Mouse (Mus musculus): ENCODE data around the gene Apba2. TPM values are rescaled to one million over a fixed set of nuclear protein-coding genes. Genes with fewer than 3 reads are reported as not detected.

The Apba2 gene
- polyA plus RNA-seq, 1 experiment from 2014 or later: 1.1 TPM

- TF ChIP-seq EP300 (IDR thresholded peaks at IDR 0.05): no peak
- no peak for TF ChIP-seq CTCF (IDR thresholded peaks at IDR 0.05)
- no peak for ATAC-seq
- WGBS: 56% methylated on average over 10 of the region's 10 CpGs
- no peaks in the 10 kb centered on the region for H3K27me3 ChIP-seq (replicated peaks; ENCODE audit: insufficient read depth, low read length)
- H3K36me3 ChIP-seq (ENCODE audit: insufficient read depth, low read length): no peaks in the 10 kb centered on the region
- H3K9me3 ChIP-seq (ENCODE audit: low read length): no peaks in the 10 kb centered on the region
- no peak overlapping the region for H3K4me2 ChIP-seq (replicated peaks; ENCODE audit: low read depth, low read length)
- no peak overlapping the region for H3K9ac ChIP-seq (replicated peaks; ENCODE audit: low read depth)
- no peak overlapping the region for H3K27ac ChIP-seq (ENCODE audit: low read length)
- H3K4me1 ChIP-seq (ENCODE audit: insufficient read depth, low read depth, low read length): no peaks in the 10 kb centered on the region
- DNase-seq (ENCODE audit: low spot score): no peak
- H3K4me3 ChIP-seq (ENCODE audit: low read depth, low read length): no peak overlapping the region
Measured at GRCm38 (mm10) chr7:64648947-64649607, 147.6 kb downstream of the Apba2 start.

DNA sequence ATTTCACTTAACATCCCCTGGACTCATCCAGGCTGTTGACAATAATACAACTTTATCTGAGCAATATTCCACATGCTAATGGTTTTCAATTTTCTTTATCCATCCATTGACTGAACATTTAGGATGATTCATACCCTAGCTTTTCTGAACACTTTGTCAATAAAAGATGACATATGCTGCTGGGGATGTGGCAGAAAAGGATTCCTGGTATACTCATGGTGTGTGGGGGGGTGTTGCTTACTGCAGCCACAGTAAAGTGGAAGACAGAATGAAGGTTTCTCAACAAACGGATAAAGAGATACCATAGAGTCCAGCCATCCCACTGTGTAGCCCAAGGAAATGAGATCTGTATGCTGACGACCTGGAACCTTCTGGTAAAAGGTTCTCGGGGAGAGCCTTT lies 150.5 kb downstream of the Apba2 start:
- Histone ChIP-seq H3K9ac (replicated peaks; ENCODE audit: low read depth) (no peak overlapping the region), H3K9me3 (ENCODE audit: low read length) (no peaks in the 10 kb centered on the region), H3K4me3 (ENCODE audit: low read depth, low read length) (no peak overlapping the region), H3K27ac (ENCODE audit: low read length) (no peak overlapping the region), H3K4me2 (replicated peaks; ENCODE audit: low read depth, low read length) (no peak overlapping the region), H3K27me3 (replicated peaks; ENCODE audit: insufficient read depth, low read length) (no peaks in the 10 kb centered on the region), H3K4me1 (ENCODE audit: insufficient read depth, low read depth, low read length) (no peaks in the 10 kb centered on the region), H3K36me3 (ENCODE audit: insufficient read depth, low read length) (no peaks in the 10 kb centered on the region)
- ATAC-seq: no peak
- no peak for DNase-seq (ENCODE audit: low spot score)
- TF ChIP-seq CTCF (IDR thresholded peaks at IDR 0.05) (no peak), EP300 (IDR thresholded peaks at IDR 0.05) (no peak)
- 82% methylated on average over 3 of the region's 3 CpGs for WGBS

DNA sequence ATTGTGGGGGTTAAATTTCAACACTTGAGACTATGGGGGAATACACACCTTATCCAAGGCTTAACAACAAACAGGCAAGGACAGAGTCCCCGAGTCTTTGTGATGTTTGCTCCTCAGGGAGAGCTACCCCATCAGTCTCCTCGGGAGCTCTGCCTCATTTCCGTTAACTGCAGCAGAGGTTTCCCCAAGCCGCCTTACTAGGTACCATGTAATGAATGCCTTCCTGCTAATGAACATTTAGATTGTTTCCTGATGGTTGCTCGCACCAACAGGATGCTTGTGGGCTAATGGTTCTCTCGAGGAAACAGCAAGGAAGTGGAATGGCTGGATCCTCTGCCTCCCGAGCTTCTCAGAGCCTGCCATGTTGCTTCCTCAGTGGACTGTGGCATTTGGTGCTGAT lies 155.3 kb downstream of the Apba2 start:
- WGBS: 53% methylated on average over 7 of the region's 7 CpGs
- DNase-seq (ENCODE audit: low spot score) (no peak), ATAC-seq (no peak)
- no peak overlapping the region for H3K4me3 ChIP-seq (ENCODE audit: low read depth, low read length)
- H3K36me3 ChIP-seq (ENCODE audit: insufficient read depth, low read length): no peaks in the 10 kb centered on the region
- no peaks in the 10 kb centered on the region for H3K27me3 ChIP-seq (replicated peaks; ENCODE audit: insufficient read depth, low read length)
- no peak overlapping the region for H3K4me2 ChIP-seq (replicated peaks; ENCODE audit: low read depth, low read length)
- no peak overlapping the region for H3K27ac ChIP-seq (ENCODE audit: low read length)
- H3K4me1 ChIP-seq (ENCODE audit: insufficient read depth, low read depth, low read length): no peaks in the 10 kb centered on the region
- H3K9ac ChIP-seq (replicated peaks; ENCODE audit: low read depth): no peak overlapping the region
- no peak for TF ChIP-seq CTCF (IDR thresholded peaks at IDR 0.05)
- TF ChIP-seq EP300 (IDR thresholded peaks at IDR 0.05): no peak
- no peaks in the 10 kb centered on the region for H3K9me3 ChIP-seq (ENCODE audit: low read length)

DNA sequence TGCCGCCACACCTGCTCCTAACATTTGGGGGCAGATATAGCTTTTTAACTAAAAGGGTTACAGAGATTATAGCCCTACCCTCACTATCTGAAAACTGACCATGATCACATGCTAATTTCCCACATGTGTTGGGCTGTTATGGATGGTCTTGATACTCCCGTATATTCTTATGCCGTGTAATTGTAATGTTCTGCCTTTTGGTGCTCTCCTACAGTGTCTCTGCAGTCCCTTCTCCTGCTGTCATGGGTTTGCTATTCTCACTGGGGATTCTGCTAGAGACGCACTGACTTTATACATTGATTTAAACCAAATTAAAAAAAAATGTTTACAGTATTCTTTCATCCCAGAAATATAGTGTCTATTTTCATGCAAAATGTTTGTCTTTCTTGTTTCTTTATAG lies 157.4 kb downstream of the Apba2 start:
- no peaks in the 10 kb centered on the region for H3K27me3 ChIP-seq (replicated peaks; ENCODE audit: insufficient read depth, low read length)
- TF ChIP-seq EP300 (IDR thresholded peaks at IDR 0.05) (no peak), CTCF (IDR thresholded peaks at IDR 0.05) (no peak)
- ATAC-seq: no peak
- DNase-seq (ENCODE audit: low spot score): no peak
- no peak overlapping the region for H3K4me3 ChIP-seq (ENCODE audit: low read depth, low read length)
- no peaks in the 10 kb centered on the region for H3K36me3 ChIP-seq (ENCODE audit: insufficient read depth, low read length)
- 83% methylated on average over 4 of the region's 4 CpGs for WGBS
- H3K9ac ChIP-seq (replicated peaks; ENCODE audit: low read depth): no peak overlapping the region
- H3K9me3 ChIP-seq (ENCODE audit: low read length): no peaks in the 10 kb centered on the region
- H3K4me2 ChIP-seq (replicated peaks; ENCODE audit: low read depth, low read length): no peak overlapping the region
- no peaks in the 10 kb centered on the region for H3K4me1 ChIP-seq (ENCODE audit: insufficient read depth, low read depth, low read length)
- no peak overlapping the region for H3K27ac ChIP-seq (ENCODE audit: low read length)

DNA sequence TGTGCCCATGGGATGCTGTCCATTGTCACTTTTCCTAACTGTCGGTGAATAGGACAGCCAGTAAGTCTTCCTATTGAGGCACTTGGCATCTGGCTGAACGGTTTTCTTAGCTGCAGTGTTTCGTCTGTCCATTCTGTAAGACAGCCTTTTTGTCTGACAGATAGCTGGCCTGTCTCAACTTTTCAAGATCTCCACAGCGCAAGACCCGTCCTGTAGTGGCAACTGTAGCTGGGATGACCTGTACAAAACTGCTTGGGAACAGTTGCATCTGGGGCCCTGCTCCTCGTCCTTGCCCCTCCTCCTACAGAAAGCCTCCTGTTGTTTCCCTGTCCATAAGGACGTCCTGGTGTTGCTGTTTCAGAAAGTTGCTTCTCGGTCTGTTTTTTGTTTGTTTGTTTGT lies 157.8 kb downstream of the Apba2 start:
- ATAC-seq (no peak), DNase-seq (ENCODE audit: low spot score) (no peak)
- no peaks in the 10 kb centered on the region for H3K27me3 ChIP-seq (replicated peaks; ENCODE audit: insufficient read depth, low read length)
- no peak for TF ChIP-seq CTCF (IDR thresholded peaks at IDR 0.05)
- TF ChIP-seq EP300 (IDR thresholded peaks at IDR 0.05): no peak
- no peak overlapping the region for H3K4me2 ChIP-seq (replicated peaks; ENCODE audit: low read depth, low read length)
- no peak overlapping the region for H3K4me3 ChIP-seq (ENCODE audit: low read depth, low read length)
- WGBS: 60% methylated on average over 8 of the region's 8 CpGs
- H3K36me3 ChIP-seq (ENCODE audit: insufficient read depth, low read length): no peaks in the 10 kb centered on the region
- no peaks in the 10 kb centered on the region for H3K4me1 ChIP-seq (ENCODE audit: insufficient read depth, low read depth, low read length)
- no peaks in the 10 kb centered on the region for H3K9me3 ChIP-seq (ENCODE audit: low read length)
- no peak overlapping the region for H3K27ac ChIP-seq (ENCODE audit: low read length)
- no peak overlapping the region for H3K9ac ChIP-seq (replicated peaks; ENCODE audit: low read depth)

GRCm38 (mm10) chr7:64662506-64662905 lies 161.0 kb downstream of the Apba2 start:
- TF ChIP-seq CTCF (IDR thresholded peaks at IDR 0.05): no peak
- no peak for TF ChIP-seq EP300 (IDR thresholded peaks at IDR 0.05)
- H3K9me3 ChIP-seq (ENCODE audit: low read length): no peaks in the 10 kb centered on the region
- no peaks in the 10 kb centered on the region for H3K27me3 ChIP-seq (replicated peaks; ENCODE audit: insufficient read depth, low read length)
- H3K4me2 ChIP-seq (replicated peaks; ENCODE audit: low read depth, low read length): no peak overlapping the region
- no peak for ATAC-seq
- H3K27ac ChIP-seq (ENCODE audit: low read length): no peak overlapping the region
- WGBS: 78% methylated on average over 5 of the region's 5 CpGs
- H3K9ac ChIP-seq (replicated peaks; ENCODE audit: low read depth): no peak overlapping the region
- no peak for DNase-seq (ENCODE audit: low spot score)
- no peaks in the 10 kb centered on the region for H3K4me1 ChIP-seq (ENCODE audit: insufficient read depth, low read depth, low read length)
- H3K36me3 ChIP-seq (ENCODE audit: insufficient read depth, low read length): no peaks in the 10 kb centered on the region
- H3K4me3 ChIP-seq (ENCODE audit: low read depth, low read length): no peak overlapping the region

DNA sequence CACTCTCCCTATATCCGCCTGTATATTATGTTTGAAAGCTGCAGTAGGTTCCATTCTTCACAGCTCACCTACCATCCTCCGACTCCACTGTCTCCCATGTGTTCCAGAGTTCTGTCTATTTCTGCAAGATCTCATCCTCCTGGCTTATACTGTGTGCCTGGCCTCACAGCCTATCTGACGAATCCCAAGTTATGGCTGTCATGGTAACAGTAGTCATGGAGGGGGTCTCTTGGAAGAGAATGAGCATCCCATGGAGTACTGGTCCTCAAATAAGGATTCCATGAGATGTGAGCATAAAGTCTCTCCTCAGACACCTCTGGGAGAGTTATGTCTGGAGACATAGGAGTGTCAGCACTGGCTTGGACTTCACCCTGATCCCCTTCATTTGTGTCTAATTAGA lies 162.1 kb downstream of the Apba2 start:
- Histone ChIP-seq H3K4me1 (ENCODE audit: insufficient read depth, low read depth, low read length) (no peaks in the 10 kb centered on the region), H3K4me3 (ENCODE audit: low read depth, low read length) (no peak overlapping the region), H3K27ac (ENCODE audit: low read length) (no peak overlapping the region), H3K27me3 (replicated peaks; ENCODE audit: insufficient read depth, low read length) (no peaks in the 10 kb centered on the region), H3K36me3 (ENCODE audit: insufficient read depth, low read length) (no peaks in the 10 kb centered on the region), H3K4me2 (replicated peaks; ENCODE audit: low read depth, low read length) (no peak overlapping the region), H3K9me3 (ENCODE audit: low read length) (no peaks in the 10 kb centered on the region), H3K9ac (replicated peaks; ENCODE audit: low read depth) (no peak overlapping the region)
- DNase-seq (ENCODE audit: low spot score) (no peak), ATAC-seq (no peak)
- TF ChIP-seq EP300 (IDR thresholded peaks at IDR 0.05) (no peak), CTCF (IDR thresholded peaks at IDR 0.05) (no peak)
- WGBS: 75% methylated on average over 3 of the region's 3 CpGs
